Mouse (Mus musculus) limb, embryonic 14.5 days (tissue): ENCODE measurements at regions not wholly inside any gene's neighbourhood (a gene's known extent, or its start where the extent isn't known, plus 50 kb on each side); places are given as distances from the start of the nearest gene placed in this dataset.

ENCODE experiments used
- ATAC-seq: fragments of 200-750 bp; cut with Nextera tagmentation; 2 replicates; pipeline ENCODE4 v1.8.0; 2017; ENCODE audit warnings: low read depth, moderate number of reproducible peaks, moderate TSS enrichment; ENCODE audit not compliant: low FRiP score
- DNase-seq: peaks from one replicate; pipeline ENCODE4 v3.0.0-alpha.2; 2015; ENCODE audit warnings: low spot score
- H3K27ac ChIP-seq: fragments of 300-500 bp; sonication (generic); replicated peaks from 2 replicates; pipeline ENCODE4 v1.5.1; 2014; ENCODE audit warnings: low read depth, mild to moderate bottlenecking, low read length, moderate library complexity, mixed read lengths
- H3K27me3 ChIP-seq: fragments of 300-500 bp; sonication (generic); 2 replicates; pipeline ENCODE4 v1.6.1; 2014; ENCODE audit warnings: low read length, mixed read lengths; ENCODE audit not compliant: control insufficient read depth, insufficient read depth
- H3K36me3 ChIP-seq: fragments of 300-500 bp; sonication (generic); 2 replicates; pipeline ENCODE4 v1.6.1; 2014; ENCODE audit warnings: mild to moderate bottlenecking, low read length, moderate library complexity, mixed read lengths; ENCODE audit not compliant: control insufficient read depth, insufficient read depth
- H3K4me1 ChIP-seq: fragments of 300-500 bp; sonication (generic); 2 replicates; pipeline ENCODE4 v1.6.1; 2014; ENCODE audit warnings: antibody characterized with exemption, low read length, mixed read lengths; ENCODE audit not compliant: control insufficient read depth, insufficient read depth
- H3K4me2 ChIP-seq: fragments of 300-500 bp; sonication (generic); replicated peaks from 2 replicates; pipeline ENCODE4 v1.6.1; 2014; ENCODE audit warnings: low read depth, mild to moderate bottlenecking, low read length, moderate library complexity; ENCODE audit not compliant: severe bottlenecking
- H3K4me3 ChIP-seq: fragments of 300-500 bp; sonication (generic); replicated peaks from 2 replicates; pipeline ENCODE4 v1.5.1; 2014; ENCODE audit warnings: low read length
- H3K9ac ChIP-seq: fragments of 300-500 bp; sonication (generic); 2 replicates; pipeline ENCODE4 v1.6.1; 2014; ENCODE audit warnings: mild to moderate bottlenecking, low read depth, low read length, moderate library complexity; ENCODE audit not compliant: severe bottlenecking
- H3K9me3 ChIP-seq: fragments of 300-500 bp; sonication (generic); 2 replicates; pipeline ENCODE4 v1.6.1; 2016; ENCODE audit warnings: low read length; ENCODE audit not compliant: control insufficient read depth
- POLR2A ChIP-seq: fragments of 200-500 bp; IDR thresholded peaks from 2 replicates; pipeline ENCODE4 v1.8.0; 2012; ENCODE audit warnings: inconsistent platforms, mild to moderate bottlenecking, moderate library complexity, borderline replicate concordance; ENCODE audit not compliant: insufficient read depth, insufficient read length; ENCODE audit errors: extremely low read depth
- WGBS: fragments of 180-500 bp; shearing (Covaris S2); extraction: QIAGEN DNeasy Blood & Tissue Kit; methylation state at CpG from one replicate; pipeline ENCODE4 v1.1.7; 2014; 5-methylcytosine and 5-hydroxymethylcytosine counted together

- no peak overlapping the region for H3K27ac ChIP-seq
- ATAC-seq (no peak), DNase-seq (no peak)
- no peak overlapping the region for H3K4me2 ChIP-seq
- no peak overlapping the region for H3K9ac ChIP-seq
- H3K9me3 ChIP-seq = no peaks in the 10 kb centered on the region
- 66% methylated on average over 4 of the region's 4 CpGs for WGBS
- H3K27me3 ChIP-seq = no peaks in the 10 kb centered on the region
- H3K4me1 ChIP-seq = no peaks in the 10 kb centered on the region
- no peak overlapping the region for H3K4me3 ChIP-seq
- TF ChIP-seq POLR2A = no peak
- no peaks in the 10 kb centered on the region for H3K36me3 ChIP-seq
Measured at GRCm38 (mm10) chr12:47140677-47141076, 321.9 kb upstream of the Nova1 start.

DNA sequence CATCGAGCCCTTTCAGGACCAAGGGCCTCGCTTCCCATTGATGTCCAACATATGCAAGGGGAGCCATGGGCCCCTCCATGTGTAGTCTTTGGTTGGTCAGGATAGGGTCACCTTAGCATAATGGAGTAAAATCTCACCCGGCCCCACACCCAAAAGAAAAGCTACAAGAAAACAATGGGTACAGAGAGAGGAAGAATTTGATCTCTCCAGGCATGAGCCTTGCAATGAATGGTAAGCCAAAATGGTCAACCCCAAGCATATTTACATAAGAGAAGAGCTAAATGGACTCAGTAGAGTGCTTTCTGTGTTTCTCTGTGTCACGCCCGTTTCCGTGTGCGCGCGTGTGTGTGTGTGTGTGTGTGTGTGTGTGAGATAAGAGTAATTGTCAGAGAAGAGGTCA lies 311.1 kb upstream of the Nova1 start:
- Histone ChIP-seq H3K4me1 (no peaks in the 10 kb centered on the region), H3K9me3 (no peaks in the 10 kb centered on the region), H3K27ac (no peak overlapping the region), H3K4me3 (no peak overlapping the region), H3K9ac (no peak overlapping the region), H3K27me3 (no peaks in the 10 kb centered on the region), H3K4me2 (no peak overlapping the region), H3K36me3 (no peaks in the 10 kb centered on the region)
- DNase-seq (no peak), ATAC-seq (no peak)
- TF ChIP-seq POLR2A = no peak
- WGBS = 92% methylated on average over 9 of the region's 9 CpGs

- no peak for ATAC-seq
- DNase-seq = no peak
- no peaks in the 10 kb centered on the region for H3K27me3 ChIP-seq
- no peaks in the 10 kb centered on the region for H3K9me3 ChIP-seq
- no peaks in the 10 kb centered on the region for H3K4me1 ChIP-seq
- H3K4me3 ChIP-seq = no peak overlapping the region
- no peaks in the 10 kb centered on the region for H3K36me3 ChIP-seq
- H3K9ac ChIP-seq = no peak overlapping the region
- H3K4me2 ChIP-seq = no peak overlapping the region
- H3K27ac ChIP-seq = no peak overlapping the region
- no peak for TF ChIP-seq POLR2A
- 71% methylated on average over 3 of the region's 3 CpGs for WGBS
Measured at GRCm38 (mm10) chr12:47128596-47128995, 309.9 kb upstream of the Nova1 start.

DNA sequence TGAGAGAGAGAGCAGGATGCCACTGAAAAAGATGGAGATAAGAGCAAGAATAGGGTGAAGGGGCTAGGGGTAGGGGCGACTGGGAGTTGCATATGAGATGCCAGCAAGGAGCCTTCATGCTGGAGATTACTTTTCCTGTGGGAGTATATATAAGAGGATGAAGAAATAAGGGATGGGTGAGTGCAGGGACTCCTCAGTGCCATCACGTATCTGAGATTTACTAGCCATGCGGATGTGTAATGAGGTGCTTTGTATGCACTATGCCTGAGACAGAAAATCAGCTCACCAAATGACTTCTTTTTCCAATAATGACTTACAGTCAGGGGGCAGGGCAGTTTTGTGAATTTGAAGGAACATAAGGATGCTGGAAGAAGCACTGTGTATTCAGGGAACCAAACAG lies 302.7 kb upstream of the Nova1 start:
- no peak for DNase-seq
- no peak overlapping the region for H3K4me3 ChIP-seq
- no peaks in the 10 kb centered on the region for H3K36me3 ChIP-seq
- no peaks in the 10 kb centered on the region for H3K27me3 ChIP-seq
- no peak for TF ChIP-seq POLR2A
- H3K9ac ChIP-seq = no peak overlapping the region
- 76% methylated on average over 3 of the region's 3 CpGs for WGBS
- H3K27ac ChIP-seq = no peak overlapping the region
- H3K9me3 ChIP-seq = no peaks in the 10 kb centered on the region
- no peaks in the 10 kb centered on the region for H3K4me1 ChIP-seq
- no peak for ATAC-seq
- no peak overlapping the region for H3K4me2 ChIP-seq

DNA sequence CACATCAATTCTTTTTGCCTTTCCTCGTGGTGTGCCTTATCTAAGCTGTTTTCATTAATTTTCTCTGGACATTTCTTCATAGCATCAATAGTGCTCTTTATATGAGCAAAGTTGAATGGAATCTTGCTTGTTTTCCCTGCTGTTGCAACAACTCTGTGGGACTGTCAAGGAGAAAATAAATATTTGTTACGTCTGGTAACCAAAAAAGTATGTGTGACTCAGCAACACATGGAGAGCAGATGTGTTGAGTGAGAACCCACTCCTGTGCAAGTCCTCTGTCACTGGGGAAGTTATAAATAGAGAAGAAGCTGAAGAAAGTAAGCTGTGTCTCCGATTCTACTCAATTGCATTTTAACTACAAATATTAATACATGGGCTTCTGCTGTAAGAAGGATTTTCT lies 298.8 kb upstream of the Nova1 start:
- no peaks in the 10 kb centered on the region for H3K9me3 ChIP-seq
- H3K4me1 ChIP-seq = no peaks in the 10 kb centered on the region
- DNase-seq (peak; percentile 38), ATAC-seq (no peak; the same call in 1 of the 2 replicates)
- 39% methylated on average over 3 of the region's 3 CpGs for WGBS
- H3K9ac ChIP-seq = no peak overlapping the region
- no peak for TF ChIP-seq POLR2A
- no peaks in the 10 kb centered on the region for H3K27me3 ChIP-seq
- H3K4me2 ChIP-seq = no peak overlapping the region
- H3K4me3 ChIP-seq = no peak overlapping the region
- no peaks in the 10 kb centered on the region for H3K36me3 ChIP-seq
- H3K27ac ChIP-seq = no peak overlapping the region

- no peaks in the 10 kb centered on the region for H3K4me1 ChIP-seq
- no peak overlapping the region for H3K4me3 ChIP-seq
- no peak for DNase-seq
- no peaks in the 10 kb centered on the region for H3K9me3 ChIP-seq
- no peak overlapping the region for H3K27ac ChIP-seq
- TF ChIP-seq POLR2A = no peak
- no peaks in the 10 kb centered on the region for H3K36me3 ChIP-seq
- ATAC-seq = no peak
- H3K4me2 ChIP-seq = no peak overlapping the region
- H3K9ac ChIP-seq = no peak overlapping the region
- H3K27me3 ChIP-seq = no peaks in the 10 kb centered on the region
Measured at GRCm38 (mm10) chr12:47089234-47089633, 270.5 kb upstream of the Nova1 start.
